Mouse (Mus musculus) lung, adult 2 months (tissue): ENCODE data around the gene Rfc2.

Experiments
- CTCF ChIP-seq: fragments of 200-500 bp; IDR thresholded peaks from 2 replicates; pipeline ENCODE4 v1.5.1; 2011; ENCODE audit warnings: mild to moderate bottlenecking, low read length, control low read depth; ENCODE audit not compliant: insufficient read depth
- POLR2A ChIP-seq: fragments of 200-500 bp; IDR thresholded peaks from 2 replicates; pipeline ENCODE4 v1.6.1; 2011; ENCODE audit warnings: low read depth, mild to moderate bottlenecking, control low read depth, low read length, borderline replicate concordance; ENCODE audit errors: extremely low read depth

DNA sequence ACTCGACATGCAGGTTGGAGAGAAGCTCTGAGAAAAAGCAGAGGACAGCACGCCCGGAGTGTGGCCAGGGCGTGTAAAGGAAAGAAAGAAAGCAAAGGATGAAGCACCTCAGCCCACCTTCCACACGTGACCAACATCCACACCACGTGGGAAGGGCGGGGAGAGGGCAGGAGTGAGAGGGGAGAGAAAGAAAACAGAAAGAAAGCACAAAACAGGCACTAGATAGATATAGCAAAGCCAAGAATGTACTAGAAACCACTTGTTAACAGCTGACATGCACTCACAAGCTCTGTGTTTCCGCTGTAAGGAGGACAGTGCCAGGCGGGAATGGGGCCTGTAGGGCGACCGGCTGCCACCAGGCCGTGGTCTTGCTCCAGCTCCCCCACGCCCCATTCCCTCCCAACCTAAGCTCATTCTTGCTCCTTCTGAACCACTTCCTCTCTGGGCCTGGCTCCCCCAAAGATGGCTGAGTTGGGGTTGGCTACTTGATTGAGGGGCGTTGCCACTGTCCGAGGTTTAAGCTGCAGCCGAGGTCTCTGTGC is 40.0 kb downstream of the Rfc2 start:
- TF ChIP-seq CTCF, result no peak
- TF ChIP-seq POLR2A, result no peak
